Mouse (Mus musculus) kidney, adult 8-10 months (tissue): Measurements from ENCODE around the gene Osgin1.

ENCODE experiments used
- DNase-seq, 2 experiments: peaks; one replicate each; pipeline ENCODE4 v3.0.0; 2022

The Osgin1 gene

GRCm38 (mm10) chr8:119446211-119446989 is 12.5 kb downstream of the Osgin1 start, which contains the start of gene Necab2:
Necab2 (plus strand) TSS chr8:119446719.
- peak; percentile 76 to 88 for DNase-seq

GRCm38 (mm10) chr8:119446990-119447780 is 13.3 kb downstream of the Osgin1 start:
- DNase-seq: no peak

GRCm38 (mm10) chr8:119447781-119448170 is 13.9 kb downstream of the Osgin1 start:
- DNase-seq: no peak

GRCm38 (mm10) chr8:119449627-119450026 is 15.7 kb downstream of the Osgin1 start:
- no peak for DNase-seq

GRCm38 (mm10) chr8:119451131-119451530 is 17.2 kb downstream of the Osgin1 start:
- no peak for DNase-seq

GRCm38 (mm10) chr8:119452919-119453318 is 19.0 kb downstream of the Osgin1 start:
- DNase-seq: no peak

DNA sequence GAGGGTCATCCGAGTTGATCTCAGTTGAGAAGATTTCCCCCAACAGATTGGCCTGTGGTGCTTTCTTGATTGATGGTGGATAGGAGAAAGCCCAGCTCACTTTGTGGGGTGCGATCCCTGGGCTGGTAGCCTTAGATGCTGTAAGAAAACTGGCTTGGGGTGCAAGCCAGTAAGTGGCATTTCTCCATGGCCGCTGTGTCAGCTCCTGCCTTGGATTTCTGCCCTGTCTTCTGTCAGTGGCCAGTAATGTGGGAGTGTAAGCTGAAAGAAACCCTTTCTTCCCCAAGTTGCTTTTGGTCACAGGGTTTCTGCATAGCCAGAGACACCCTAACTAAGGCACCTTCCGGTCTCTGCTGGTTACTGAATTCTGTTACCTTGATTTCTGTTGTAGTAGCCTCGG is 22.1 kb downstream of the Osgin1 start:
- no peak for DNase-seq

DNA sequence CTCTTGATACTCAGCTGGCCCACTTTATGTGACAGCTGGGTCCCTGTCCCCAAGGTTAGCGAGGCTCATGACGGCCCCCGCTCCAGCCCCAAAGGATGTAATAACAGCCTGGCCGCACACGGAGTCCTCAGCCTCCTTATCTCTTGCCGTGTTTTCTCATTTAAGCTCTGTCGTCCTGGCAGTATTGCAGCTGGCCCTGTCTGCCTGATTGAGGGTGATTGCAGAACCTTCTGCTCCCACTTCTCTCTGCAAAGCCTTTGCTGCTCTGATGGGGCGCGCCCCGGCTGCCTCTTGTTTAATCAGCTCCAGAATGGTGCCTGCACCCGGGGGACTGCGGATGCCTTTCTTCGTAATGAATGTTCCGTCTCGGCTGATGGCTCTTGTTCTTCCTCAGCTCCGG is 25.8 kb downstream of the Osgin1 start:
- DNase-seq: no peak

GRCm38 (mm10) chr8:119461356-119461755 is 27.4 kb downstream of the Osgin1 start:
- DNase-seq: no peak

DNA sequence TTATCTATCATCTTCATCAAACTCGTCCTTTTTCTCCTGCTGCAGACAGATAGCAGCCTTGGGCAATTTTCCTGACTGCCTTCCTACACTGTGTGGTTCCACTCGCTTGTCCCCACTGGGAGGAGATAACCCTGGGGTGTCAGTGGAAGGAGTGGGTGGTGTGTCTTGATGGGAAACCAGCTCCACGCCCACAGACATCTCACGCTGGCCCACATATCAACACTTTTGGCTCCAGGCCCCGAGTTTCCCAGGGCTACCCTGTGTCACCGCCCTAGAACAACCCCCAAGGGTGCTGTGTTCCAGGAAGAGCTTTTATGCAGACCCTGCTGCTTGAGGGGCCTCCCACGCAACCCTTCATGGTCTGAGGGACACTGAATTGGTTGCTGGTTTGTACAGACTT is 29.8 kb downstream of the Osgin1 start:
- no peak for DNase-seq

DNA sequence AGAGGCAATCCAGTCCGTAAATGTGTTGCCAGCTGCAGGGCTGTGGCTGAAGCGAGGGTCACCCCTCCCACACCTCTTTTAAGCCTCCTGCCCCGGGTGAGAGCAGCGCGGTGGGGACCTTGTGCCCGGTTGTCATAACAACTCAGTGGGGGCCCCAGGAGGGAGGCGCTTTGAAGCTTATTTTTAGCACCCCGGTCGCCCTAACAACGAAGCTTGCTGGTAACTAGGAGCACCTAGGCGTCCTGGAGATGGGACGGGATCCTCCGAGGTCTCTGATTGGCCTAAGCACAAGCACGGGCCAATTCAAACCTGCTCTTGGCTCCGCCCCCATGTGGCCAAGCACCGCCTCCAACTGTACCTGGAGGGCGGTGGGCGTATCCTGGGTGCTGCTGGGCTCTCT is 32.2 kb downstream of the Osgin1 start:
- DNase-seq: no peak

DNA sequence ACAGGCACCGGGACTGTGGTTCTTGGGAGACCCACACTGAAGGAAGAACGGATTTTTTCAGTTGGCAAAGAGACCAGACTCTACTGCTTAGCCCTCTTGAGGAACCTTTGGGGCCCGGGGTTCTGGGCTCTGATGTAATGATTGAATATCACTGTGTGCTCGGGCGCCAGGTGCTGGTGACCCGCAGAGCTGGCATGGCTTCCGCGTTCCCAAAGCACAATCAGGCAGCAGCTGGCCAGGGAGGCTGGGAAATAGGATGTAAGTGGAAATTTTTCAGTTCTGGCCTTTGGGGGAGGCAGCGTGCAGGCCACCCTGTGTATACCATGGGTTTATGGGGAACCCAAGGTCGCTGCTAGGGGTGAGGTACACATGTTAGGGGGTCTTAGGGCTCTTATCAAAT is 32.9 kb downstream of the Osgin1 start:
- DNase-seq: no peak

DNA sequence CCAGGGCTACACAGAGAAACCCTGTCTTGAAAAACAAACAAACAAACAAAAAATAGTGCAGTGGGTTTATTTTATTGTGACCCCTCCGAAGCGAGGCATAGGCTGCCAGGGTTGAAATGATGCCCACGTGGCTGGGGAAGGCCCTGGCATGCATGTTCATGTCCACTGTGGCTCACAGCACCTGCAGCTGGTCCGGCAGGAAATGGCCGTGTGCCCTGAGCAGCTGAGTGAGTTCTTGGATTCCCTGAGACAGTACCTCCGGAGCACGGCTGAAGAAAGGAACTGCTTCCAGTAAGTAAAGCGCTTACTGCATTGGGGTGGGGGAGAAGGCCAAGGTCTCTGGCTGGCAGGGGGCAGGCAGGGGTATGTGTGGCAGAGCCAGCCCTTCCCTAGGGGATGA is 34.2 kb downstream of the Osgin1 start:
- no peak for DNase-seq

GRCm38 (mm10) chr8:119478684-119479083 is 44.8 kb downstream of the Osgin1 start:
- DNase-seq: no peak

DNA sequence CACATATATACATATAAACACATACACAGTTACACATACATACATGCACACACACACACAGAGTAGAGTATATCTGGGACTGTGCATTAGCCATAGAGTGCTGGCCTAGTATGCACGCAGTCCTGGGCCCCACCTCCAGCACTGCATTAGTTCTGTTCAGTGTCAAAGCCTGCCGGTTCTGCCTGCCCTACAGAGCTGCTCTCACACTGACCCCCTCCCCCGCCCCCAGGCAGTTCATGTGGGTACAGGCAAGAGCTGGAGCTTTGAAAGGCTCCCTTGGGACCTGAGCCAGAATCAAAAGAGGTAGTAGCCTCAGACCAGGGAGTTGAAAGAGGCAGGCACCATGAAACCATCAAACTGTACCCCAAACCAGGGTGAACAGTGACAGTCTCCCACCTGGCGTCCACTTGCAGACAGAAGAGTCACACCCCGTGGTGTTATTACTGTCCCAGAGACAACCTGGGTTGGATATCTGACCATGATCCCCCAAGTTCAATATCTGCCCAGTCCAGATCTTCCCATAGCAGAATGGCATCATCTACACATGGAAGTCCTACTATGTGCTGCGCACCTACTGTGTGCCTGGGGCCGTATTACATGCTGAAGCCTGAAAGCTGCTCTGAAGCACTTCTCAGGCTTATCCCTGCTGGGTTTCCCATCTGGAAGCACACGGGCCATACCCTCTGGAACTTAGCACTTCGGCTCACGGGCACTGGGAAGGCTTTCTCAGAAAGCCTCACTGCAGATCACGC is 50.4 kb downstream of the Osgin1 start:
- no peak for DNase-seq

GRCm38 (mm10) chr8:119487093-119487492 is 53.2 kb downstream of the Osgin1 start:
- DNase-seq: peak; percentile 11 to 14
